Mouse (Mus musculus) mesoderm, embryonic 11.5 days (tissue): ENCODE results near the gene Taar8b.
"Not testable (repeated sequence)": the region's sequence is repeated elsewhere in the genome, so short reads cannot be mapped to it uniquely, and the experiment has no call there.

Source experiments
- DNase-seq: peaks from one replicate; pipeline ENCODE4 v3.0.0-alpha.2; 2012; ENCODE audit warnings: low read depth, low spot score

Taar8b gene

GRCm38 (mm10) chr10:24092194-24092593, at the start of gene Taar8b:
Gene Taar8b (minus strand): TSS chr10:24092294.
- DNase-seq: no peak

GRCm38 (mm10) chr10:24138623-24139261, 46.6 kb upstream of the Taar8b start:
- DNase-seq: no peak

GRCm38 (mm10) chr10:24134071-24134645, 42.1 kb upstream of the Taar8b start:
- no peak for DNase-seq

- DNase-seq: no peak
Observed at GRCm38 (mm10) chr10:24133132-24133531, 41.0 kb upstream of the Taar8b start.

GRCm38 (mm10) chr10:24132273-24132672, 40.2 kb upstream of the Taar8b start:
- no peak for DNase-seq

GRCm38 (mm10) chr10:24131451-24132262, 39.6 kb upstream of the Taar8b start:
- peak; percentile 79 for DNase-seq

GRCm38 (mm10) chr10:24111116-24111778, 19.2 kb upstream of the Taar8b start:
- peak; percentile 70 for DNase-seq

GRCm38 (mm10) chr10:24109434-24109833, 17.3 kb upstream of the Taar8b start, which contains the start of gene Taar9:
Gene Taar9 (minus strand): TSS chr10:24109534.
- DNase-seq: not testable (repeated sequence)

- DNase-seq: peak; percentile 41
Observed at GRCm38 (mm10) chr10:24108236-24108635, 16.1 kb upstream of the Taar8b start.

GRCm38 (mm10) chr10:24107747-24108146, 15.7 kb upstream of the Taar8b start:
- DNase-seq: no peak

GRCm38 (mm10) chr10:24103299-24103698, 11.2 kb upstream of the Taar8b start:
- DNase-seq: not testable (repeated sequence)

GRCm38 (mm10) chr10:24101812-24102211, 9.7 kb upstream of the Taar8b start, which contains the start of gene Taar8c:
Gene Taar8c (minus strand): TSS chr10:24101912.
- DNase-seq: not testable (repeated sequence)

- not testable (repeated sequence) for DNase-seq
Observed at GRCm38 (mm10) chr10:24097010-24097409, 4.9 kb upstream of the Taar8b start.

- no peak for DNase-seq
Observed at GRCm38 (mm10) chr10:24087168-24087567, 4.9 kb downstream of the Taar8b start.

- DNase-seq: no peak
Observed at GRCm38 (mm10) chr10:24086555-24086954, 5.5 kb downstream of the Taar8b start.

- DNase-seq: no peak
Observed at GRCm38 (mm10) chr10:24085936-24086335, 6.2 kb downstream of the Taar8b start.

- peak; percentile 42 for DNase-seq
Observed at GRCm38 (mm10) chr10:24080166-24080565, 11.9 kb downstream of the Taar8b start.

- DNase-seq: not testable (repeated sequence)
Observed at GRCm38 (mm10) chr10:24076200-24076599, 15.9 kb downstream of the Taar8b start, which contains the start of gene Taar8a. Gene Taar8a (plus strand): TSS chr10:24076500.

GRCm38 (mm10) chr10:24074751-24075150, 17.3 kb downstream of the Taar8b start:
- not testable (repeated sequence) for DNase-seq

- DNase-seq: no peak
Observed at GRCm38 (mm10) chr10:24058986-24059385, 33.1 kb downstream of the Taar8b start.

GRCm38 (mm10) chr10:24052039-24052438, 40.1 kb downstream of the Taar8b start:
- DNase-seq: no peak

GRCm38 (mm10) chr10:24049210-24049609, 42.9 kb downstream of the Taar8b start, which contains the start of gene Taar7f:
Gene Taar7f (plus strand): TSS chr10:24049510.
- no peak for DNase-seq
